Mouse (Mus musculus): Measurements from ENCODE around the gene Gnb1.
"Not testable (repeated sequence)": the region's sequence is repeated elsewhere in the genome, so short reads cannot be mapped to it uniquely, and the experiment has no call there.

Gene Gnb1

GRCm38 (mm10) chr4:155554880-155555279 lies 63.7 kb downstream of the Gnb1 start:
- DNase-seq: no peak

- DNase-seq: no peak
These were observed 64.3 kb downstream of the Gnb1 start for GRCm38 (mm10) chr4:155555464-155555863.

- DNase-seq: no peak
These were observed 68.3 kb downstream of the Gnb1 start for GRCm38 (mm10) chr4:155559454-155559853.

DNA sequence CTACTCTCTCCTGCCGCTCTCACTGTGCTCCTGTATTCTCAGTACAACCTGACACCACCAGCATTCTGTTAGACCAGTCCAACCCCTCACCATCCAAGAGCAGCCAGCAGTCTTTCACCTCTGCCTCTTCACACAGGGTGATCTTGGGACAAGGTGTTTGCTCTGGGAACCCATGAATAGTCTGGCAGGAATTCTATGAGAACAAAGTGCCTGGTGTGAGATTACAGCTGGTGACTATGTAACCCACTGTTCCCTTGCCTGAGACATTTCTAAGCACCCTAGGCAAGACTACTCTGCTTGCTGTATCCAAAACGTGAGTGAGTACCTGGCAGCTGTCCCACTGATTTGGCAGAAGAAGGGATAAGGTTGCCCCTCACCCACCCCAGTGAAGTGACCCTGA lies 69.8 kb downstream of the Gnb1 start:
- no peak for DNase-seq

DNA sequence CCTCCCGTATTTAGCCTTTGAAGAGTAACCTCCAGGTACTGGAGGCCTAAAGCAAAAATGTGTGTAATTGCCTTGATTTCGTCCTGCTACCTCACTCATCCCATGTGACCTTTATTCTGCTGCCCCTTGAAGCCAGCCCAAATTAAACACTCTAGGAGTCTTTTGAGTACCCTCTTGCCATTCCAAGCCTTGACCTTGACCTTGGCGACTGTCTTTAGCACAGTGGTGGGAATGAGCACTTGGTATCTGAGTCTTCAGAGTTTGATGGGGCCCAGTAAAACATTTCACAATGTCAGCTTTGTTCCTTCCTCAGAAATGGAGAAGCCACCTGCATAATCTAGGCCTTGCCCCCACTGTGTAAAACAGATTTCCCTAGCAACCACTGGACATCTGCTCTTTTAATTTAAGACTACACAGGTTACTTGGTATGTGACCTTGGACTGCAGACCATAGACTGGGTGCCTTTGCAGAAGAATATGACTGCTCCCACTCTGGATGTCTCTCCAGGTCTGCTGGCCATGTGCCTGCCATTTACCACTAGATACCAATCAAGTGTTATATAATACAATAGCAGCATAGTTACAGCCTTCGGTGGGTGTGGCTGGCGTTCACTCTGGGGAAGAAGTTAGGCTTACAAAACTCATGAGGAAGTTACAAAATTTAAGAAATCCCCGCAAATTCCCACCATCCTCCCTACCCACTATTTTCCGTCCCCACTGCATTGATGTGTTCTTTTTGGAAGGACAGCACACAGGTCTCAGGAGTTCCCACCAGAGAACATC lies 70.7 kb downstream of the Gnb1 start, which contains the start of gene Nadk:
TSS of gene Nadk (plus strand) at position 718 of the 782 bp plus-strand sequence.
- DNase-seq: peak; percentile 22

DNA sequence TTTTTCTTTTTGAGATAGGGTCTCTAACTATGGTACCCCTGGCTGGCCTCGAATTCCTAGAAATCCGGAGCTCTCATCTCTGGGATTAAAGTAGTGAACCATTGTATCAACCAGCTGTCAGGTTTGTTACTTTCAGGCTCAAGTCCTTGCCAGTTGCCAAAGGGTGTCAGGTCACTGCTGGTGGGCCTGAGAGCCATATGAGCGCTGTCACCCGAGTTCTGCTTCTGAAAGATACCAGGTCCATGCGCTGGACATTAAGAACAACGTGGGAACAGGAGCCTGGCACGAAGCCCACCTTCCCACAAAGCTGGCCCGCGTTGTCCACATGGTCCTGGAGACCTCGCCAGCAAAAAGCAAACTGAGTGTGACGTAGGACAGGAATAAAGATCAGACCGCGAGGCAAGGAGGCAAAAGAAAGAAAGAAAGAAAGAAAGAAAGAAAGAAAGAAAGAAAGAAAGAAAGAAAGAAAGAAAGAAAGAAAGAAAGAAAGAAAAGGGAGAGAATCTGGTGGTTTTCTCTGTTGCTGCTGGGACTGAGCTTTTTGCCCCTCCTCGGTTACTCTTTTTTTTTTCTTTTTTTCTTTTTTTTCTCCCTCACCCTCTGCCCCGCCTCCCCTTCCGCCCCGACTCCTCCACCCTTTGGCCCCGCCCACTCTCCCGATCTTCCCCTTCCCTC lies 71.7 kb downstream of the Gnb1 start:
- DNase-seq: peak; percentile 60

DNA sequence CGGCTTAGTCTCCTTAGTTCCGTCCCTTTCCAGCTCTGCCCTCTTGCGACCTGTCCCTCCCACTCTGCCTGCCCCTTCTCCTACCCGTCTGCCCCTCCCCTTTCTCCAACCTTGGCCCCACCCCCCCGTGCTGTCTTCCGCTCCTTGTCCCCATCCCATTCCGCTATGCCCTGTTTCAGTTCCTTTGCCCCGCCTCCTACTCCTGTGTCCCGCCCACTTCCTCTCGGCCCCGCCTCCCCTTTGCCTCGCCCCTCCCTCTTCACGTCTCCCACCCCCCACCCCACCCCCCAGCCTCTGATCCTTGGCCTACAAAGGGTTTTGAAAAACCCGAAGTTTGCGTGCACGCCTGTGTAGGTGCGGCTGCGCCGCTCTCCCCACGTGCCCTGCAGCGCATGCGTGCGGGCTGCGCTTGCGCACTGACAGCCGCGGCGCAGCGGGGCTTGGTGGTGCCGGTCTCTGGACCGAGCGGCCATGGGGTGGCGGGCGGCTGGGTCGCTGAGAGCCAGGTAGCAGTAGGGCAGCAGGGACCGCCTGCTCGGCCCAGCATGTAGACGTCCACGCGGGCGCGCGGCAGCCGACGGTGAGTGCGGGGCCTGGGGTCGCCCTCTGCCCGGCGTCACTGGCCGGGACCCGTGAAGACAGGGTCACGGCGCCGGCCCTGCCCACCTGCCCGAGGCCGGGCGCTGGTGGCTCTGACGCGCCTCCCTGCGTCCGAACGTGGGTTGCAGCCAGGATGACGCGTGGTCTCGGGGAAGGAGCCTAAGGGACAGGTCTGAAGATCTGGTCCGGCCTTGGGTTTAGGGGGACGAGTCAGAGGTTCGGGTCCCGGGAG lies 72.5 kb downstream of the Gnb1 start:
- DNase-seq: peak; percentile 98

DNA sequence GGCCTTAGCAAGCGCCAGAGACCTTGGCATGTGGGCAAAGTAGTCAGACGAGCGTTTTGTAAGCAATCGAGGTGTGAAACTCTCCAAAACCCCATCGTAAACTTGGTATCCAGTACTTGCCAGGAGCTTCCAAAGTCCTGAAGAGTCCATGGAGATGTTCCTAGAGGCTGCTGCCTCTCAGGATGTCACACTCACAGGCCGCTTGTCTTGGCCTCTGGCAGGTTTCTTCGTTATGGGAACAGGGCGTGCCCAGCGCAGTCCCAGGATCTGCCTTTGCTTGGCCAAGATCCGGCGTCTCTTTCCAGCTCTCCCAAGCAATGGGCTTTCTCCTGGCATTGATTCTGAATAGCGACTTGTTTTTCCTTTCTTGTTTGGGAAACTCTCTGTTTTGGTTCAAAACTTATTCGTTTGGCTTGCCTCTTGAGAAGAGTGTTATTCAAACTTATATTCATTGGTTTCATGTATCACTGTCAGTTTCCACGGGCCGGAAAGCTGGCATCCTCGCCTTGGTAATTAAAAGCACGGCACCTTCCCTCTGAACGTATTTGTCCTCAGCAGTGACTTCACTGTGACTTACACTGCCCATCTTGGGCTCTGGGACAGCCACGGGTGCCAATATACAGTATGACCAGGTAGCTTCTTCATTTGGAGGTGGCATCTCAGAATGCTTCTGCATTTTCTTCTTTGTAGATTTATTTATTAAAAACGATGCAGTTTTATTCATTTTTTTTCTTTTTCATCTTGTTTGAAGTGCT lies 73.3 kb downstream of the Gnb1 start:
- no peak for DNase-seq

GRCm38 (mm10) chr4:155566555-155566954 lies 75.4 kb downstream of the Gnb1 start:
- DNase-seq: no peak

DNA sequence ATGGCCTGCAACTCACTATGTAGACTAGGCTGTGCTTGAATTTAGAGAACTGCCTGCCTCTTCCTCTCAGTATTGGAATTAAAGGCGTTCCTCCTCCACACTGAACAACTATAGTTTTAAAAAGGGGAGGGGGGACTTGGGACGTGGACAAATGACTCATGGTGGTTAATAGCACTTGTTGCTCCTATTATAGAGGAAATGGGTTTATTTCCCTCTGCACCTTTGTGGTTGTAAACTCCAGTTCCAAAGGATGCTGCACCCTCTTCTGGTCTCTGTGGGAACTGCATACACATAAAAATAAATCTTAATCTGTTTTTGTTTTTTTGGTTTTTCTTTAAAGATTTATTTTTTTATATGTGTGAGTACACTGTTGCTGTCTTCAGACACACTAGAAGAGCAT lies 77.0 kb downstream of the Gnb1 start:
- DNase-seq: peak; percentile 39

DNA sequence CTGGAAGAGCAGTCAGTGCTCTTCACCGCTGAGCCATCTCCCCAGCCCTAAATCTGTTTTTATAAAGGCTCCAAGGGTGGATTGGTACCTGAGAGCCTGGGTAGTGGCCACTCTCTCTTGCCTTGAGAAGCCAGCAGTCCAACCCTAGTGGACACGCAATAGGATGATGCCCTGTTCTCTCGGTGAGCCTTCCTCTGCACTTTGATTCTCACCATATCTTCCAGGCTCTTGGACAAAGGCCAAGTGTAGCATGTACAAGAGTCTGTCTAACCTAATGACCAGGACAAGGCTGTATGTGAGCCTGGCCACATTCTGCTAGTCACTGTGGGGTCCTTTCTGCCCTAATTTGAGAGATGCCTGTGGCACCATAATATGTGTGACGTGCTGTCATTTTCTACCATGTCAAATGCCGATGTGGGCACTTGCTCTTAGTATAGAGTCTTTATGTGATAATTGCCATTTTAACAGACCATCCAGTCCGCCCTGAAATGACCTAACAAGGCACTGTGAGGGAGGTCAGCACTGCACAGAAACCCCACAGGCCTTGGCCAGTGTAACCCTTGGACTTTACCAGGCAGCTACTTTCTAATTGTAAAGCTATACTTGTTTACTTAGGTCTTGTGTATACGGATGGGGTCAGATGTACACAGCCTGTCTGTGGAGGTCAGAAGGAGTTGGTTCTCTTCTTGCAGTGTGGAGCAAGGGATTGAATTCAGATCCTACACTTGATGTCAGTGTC lies 77.6 kb downstream of the Gnb1 start:
- DNase-seq: no peak

GRCm38 (mm10) chr4:155569818-155570217 lies 78.7 kb downstream of the Gnb1 start:
- DNase-seq: no peak

- DNase-seq: not testable (repeated sequence)
These were observed 79.2 kb downstream of the Gnb1 start for GRCm38 (mm10) chr4:155570315-155570714.

- no peak for DNase-seq
These were observed 80.3 kb downstream of the Gnb1 start for GRCm38 (mm10) chr4:155571442-155571841.

GRCm38 (mm10) chr4:155573155-155573554 lies 82.0 kb downstream of the Gnb1 start:
- DNase-seq: no peak

DNA sequence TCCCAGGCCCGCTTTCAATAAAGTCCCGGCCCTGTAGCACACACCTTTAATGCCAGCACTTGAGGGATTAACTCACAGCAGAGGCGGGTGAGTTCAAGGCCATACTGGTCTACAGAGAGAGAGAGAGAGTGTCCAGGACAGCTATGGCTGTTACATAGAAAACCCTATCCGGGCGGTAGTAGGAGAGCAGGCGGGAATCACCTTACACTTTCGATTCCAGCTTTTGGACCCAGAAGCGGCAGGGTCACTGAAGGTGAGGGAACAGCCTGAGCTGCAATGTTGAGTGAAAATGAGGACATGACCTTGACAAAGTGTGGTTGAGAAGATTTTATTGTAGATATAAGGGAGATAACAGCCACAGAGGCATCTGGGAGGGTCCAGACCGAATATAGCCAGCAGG lies 82.7 kb downstream of the Gnb1 start:
- DNase-seq: no peak

GRCm38 (mm10) chr4:155574931-155575330 lies 83.8 kb downstream of the Gnb1 start:
- DNase-seq: no peak

DNA sequence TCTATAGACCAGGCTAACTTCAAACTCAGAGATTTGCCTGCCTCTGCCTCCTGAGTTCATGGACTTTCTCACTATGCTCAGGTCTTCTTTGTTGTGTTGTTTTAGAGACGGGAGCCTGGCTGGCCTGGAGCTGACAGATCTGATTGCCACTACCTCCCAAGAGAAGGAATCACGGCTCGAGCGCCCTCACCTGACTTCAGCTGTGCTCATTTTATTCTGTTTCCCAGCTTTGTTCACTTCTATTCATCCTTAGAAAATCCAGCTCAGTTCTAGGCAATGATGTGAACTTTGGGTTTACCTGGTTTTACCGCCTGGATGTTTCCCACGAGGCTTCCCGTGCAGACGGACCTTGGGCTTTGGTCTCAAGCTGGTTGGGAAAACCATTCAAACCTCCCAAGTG lies 84.4 kb downstream of the Gnb1 start:
- no peak for DNase-seq

DNA sequence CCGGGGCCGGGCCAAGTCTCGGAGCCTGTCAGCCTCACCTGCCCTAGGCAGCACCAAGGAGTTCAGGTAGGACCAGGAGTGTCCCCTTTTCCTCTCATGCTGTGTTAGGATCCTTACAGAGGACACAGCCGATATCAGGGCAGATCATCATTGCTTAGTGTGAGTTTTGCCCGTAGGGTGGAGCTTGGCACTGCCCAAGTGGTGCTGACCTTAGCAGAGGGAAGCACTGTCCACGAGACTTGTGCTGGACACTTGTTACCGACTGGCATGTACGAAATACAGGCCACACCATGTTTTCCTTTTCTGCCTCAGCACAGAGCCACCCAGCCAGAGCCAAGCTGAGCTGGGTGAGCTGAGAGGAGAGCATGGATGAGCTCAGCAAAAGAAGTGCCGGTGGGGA lies 86.0 kb downstream of the Gnb1 start:
- DNase-seq: no peak

- no peak for DNase-seq
These were observed 86.6 kb downstream of the Gnb1 start for GRCm38 (mm10) chr4:155577741-155578140.

DNA sequence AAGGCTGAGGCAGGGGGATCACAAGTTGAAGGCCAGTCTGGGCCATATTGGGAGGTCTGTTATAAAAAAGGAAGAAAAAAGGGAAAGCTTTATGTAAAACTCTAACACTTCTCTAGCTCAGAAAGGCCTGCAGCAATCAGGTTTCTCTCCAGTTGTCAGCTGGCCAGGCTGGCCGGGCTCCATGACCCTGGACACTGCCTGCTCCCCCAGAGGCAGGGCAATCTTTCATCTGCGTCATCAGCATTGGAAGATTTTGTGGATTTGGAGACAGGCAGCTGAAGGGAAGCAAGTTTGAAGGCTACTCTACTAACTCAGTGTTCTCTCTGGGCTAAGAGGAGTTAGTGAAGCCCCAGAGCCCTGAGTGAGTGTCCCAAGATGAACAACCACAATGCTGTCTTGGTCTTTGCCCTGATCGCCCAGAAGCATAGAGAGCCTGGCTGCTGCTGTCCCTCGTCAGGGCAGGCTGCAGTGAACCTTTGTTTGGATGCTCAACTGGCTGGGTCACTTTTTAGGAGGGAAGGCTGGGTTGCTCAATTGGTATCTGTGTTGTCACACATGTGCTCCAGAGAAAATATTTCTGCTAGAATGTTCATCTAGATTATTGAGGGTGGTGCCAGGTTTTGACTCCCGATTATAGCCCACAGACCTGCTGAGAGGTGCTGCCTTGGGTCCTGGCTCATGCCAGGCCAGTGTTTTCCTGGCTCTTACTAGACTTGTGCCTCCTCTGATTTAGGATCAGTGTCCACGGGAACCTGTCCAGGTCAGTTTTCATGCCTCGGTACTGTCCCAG lies 87.4 kb downstream of the Gnb1 start:
- no peak for DNase-seq

Measured in embryo, embryonic 11 days (tissue).